Mouse (Mus musculus) hindbrain, embryonic 13.5 days (tissue): ENCODE results near the gene 1700020D05Rik. TPM values are rescaled to one million over a fixed set of nuclear protein-coding genes. Genes with fewer than 3 reads are reported as not detected.
A peak's percentile ranks its signal among the peaks of the same experiment; 100 is the strongest.
"Not testable (repeated sequence)": the region's sequence is repeated elsewhere in the genome, so short reads cannot be mapped to it uniquely, and the experiment has no call there.

Experiments used
- ATAC-seq: fragments of 200-750 bp; cut with Nextera tagmentation; 2 replicates; pipeline ENCODE4 v1.8.0; 2017; ENCODE audit warnings: moderate TSS enrichment; ENCODE audit not compliant: low FRiP score
- H3K27ac ChIP-seq: fragments of 300-500 bp; sonication (generic); 2 replicates; pipeline ENCODE4 v1.5.1; 2015; ENCODE audit warnings: inconsistent platforms, mild to moderate bottlenecking, moderate library complexity
- H3K27me3 ChIP-seq: fragments of 300-500 bp; sonication (generic); 2 replicates; pipeline ENCODE4 v1.6.1; 2015; ENCODE audit warnings: mild to moderate bottlenecking, inconsistent platforms
- H3K36me3 ChIP-seq: fragments of 300-500 bp; sonication (generic); 2 replicates; pipeline ENCODE4 v1.6.1; 2015; ENCODE audit warnings: mild to moderate bottlenecking, inconsistent platforms
- H3K4me1 ChIP-seq: fragments of 300-500 bp; sonication (generic); replicated peaks from 2 replicates; pipeline ENCODE4 v1.6.1; 2015; ENCODE audit warnings: inconsistent platforms
- H3K4me2 ChIP-seq: fragments of 300-500 bp; sonication (generic); 2 replicates; pipeline ENCODE4 v1.6.1; 2015; ENCODE audit warnings: inconsistent platforms, mild to moderate bottlenecking, moderate library complexity
- H3K4me3 ChIP-seq: fragments of 300-500 bp; sonication (generic); 2 replicates; pipeline ENCODE4 v1.5.1; 2015; ENCODE audit warnings: mild to moderate bottlenecking, inconsistent platforms
- H3K9ac ChIP-seq: fragments of 300-500 bp; sonication (generic); 2 replicates; pipeline ENCODE4 v1.6.1; 2015; ENCODE audit warnings: mild to moderate bottlenecking, inconsistent platforms
- H3K9me3 ChIP-seq: fragments of 300-500 bp; sonication (generic); 2 replicates; pipeline ENCODE4 v1.6.1; 2016; ENCODE audit warnings: inconsistent platforms
- WGBS: fragments of 180-500 bp; shearing (Covaris S2); methylation state at CpG from one replicate; pipeline ENCODE4 v1.1.7; 2015; 5-methylcytosine and 5-hydroxymethylcytosine counted together
- polyA plus RNA-seq: library from polyadenylated mRNA; unstranded; fragments of >200 nt; fragmentation: Nextera tagmentation; extraction: Ambion mirVana; gene quantifications from 2 replicates; pipeline ENCODE4 v1.2.1, GENCODE M21; 2015

Gene 1700020D05Rik
- polyA plus RNA-seq, 1 experiment from 2014 or later: not detected

DNA sequence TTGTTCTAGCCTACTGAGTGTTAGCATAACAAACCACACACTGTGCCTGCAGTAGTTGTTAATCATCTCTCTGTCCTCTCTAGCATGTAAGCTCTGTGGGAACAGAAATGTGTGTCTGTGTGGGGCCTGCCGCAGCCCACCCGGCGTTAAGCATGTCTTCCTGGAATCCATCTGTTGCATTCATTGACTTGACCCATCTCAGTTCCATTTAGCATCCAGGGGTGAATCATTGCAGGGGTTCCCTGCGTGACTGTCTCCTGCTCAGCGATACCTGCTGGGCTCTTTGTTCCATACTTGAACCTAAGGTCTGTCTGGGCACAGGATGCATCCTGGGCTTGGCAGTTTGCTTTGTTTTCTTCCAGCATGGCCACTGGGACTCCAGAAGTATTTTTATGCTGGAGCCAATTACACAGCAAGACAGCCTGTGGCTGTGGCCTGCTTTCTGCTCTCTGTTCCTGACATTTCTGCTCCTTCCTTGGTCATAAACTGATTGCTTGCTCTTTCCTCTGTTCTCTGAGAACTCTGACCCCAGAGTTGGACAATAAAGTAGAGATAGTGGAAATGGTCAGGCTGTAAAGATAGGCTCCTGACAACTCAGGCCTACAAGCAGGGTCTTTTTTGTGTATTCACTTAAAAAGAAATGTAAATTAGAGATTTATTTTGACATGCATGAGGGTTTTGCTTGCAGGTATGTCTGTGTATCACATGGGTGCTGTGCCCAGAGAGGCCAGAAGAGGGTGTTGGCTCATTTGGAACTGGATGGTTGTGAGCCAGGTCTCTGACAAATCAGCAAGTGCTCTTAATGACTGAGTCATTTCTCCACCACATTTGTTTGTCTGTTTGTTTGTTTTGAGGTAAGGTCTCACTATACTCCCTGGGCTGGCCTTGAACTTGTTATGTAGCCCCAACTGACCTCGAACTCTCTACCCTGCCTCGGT is 12.5 kb upstream of the 1700020D05Rik start:
- Histone ChIP-seq H3K4me2 (no peak overlapping the region), H3K27me3 (no peaks in the 10 kb centered on the region), H3K4me1 (peaks cover 16% of the 10 kb centered on the region), H3K9ac (no peak overlapping the region), H3K4me3 (no peak overlapping the region), H3K27ac (no peak overlapping the region), H3K36me3 (no peaks in the 10 kb centered on the region), H3K9me3 (no peaks in the 10 kb centered on the region)
- no peak for ATAC-seq
- WGBS: 72% methylated on average over 7 of the region's 7 CpGs

DNA sequence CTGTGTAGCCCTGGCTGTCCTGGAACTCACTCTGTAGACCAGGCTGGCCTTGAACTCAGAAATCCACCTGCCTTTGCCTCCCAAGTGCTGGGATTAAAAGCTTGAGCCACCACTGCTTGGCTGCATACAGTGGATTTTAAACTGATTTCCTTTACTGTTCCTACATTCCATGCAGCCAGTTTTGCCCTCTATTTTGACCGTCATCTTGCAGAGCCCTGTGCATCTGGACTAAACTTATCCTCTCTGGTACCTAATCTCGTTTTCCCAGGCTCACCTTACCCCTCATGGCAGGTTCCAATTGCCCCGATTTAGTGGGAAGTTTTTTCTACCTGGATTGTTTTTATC is 9.4 kb upstream of the 1700020D05Rik start:
- no peaks in the 10 kb centered on the region for H3K36me3 ChIP-seq
- no peaks in the 10 kb centered on the region for H3K27me3 ChIP-seq
- no peak overlapping the region for H3K27ac ChIP-seq
- H3K9ac ChIP-seq: no peak overlapping the region
- no peaks in the 10 kb centered on the region for H3K9me3 ChIP-seq
- no peak overlapping the region for H3K4me3 ChIP-seq
- H3K4me1 ChIP-seq: peaks cover 32% of the 10 kb centered on the region
- ATAC-seq: no peak
- WGBS: 86% methylated on average over 3 of the region's 3 CpGs
- H3K4me2 ChIP-seq: no peak overlapping the region

DNA sequence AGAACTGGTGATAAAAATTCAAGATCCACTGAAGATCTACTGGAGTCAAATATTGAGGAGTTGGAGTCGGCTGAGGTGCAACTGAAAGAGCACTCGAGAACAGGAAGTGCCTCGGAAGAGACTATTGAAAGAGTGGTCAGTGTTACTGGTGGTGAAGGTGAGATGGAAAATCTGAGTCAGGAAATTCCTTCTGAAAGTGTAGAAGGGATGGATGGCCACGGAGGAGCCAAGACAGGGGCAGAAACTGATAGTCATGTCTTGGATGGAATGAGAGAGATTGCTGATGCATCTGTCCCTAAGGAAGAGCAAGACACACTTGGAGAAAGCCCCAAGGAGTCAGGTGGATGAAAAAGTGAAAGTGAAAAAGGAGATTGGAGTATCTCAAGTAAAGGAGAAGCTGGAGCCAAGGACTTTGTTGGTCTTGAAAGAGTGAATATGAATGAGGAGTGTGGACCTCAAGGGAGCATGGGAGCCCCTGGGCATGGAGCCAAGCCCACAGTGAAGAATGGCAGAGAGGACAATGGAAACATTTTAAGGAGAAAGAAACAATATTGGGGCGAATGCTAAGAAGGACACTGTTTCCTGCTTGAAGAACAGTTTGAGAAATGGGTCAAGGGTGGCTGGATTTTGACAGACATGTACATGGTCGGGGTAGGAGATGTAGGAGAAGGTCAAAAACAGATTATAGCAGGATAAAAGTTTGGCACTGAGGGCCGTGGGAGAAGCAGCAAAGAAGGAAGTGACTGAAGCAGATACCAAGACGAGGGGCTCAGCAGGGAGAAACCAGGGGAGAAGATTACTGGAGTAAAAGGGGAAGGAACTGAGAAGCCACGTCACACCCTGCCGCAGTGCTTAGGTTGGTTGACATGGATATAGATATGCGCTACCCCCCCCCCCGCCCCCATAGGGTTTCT is 8.8 kb upstream of the 1700020D05Rik start:
- ATAC-seq: no peak
- H3K4me3 ChIP-seq: no peak overlapping the region
- no peaks in the 10 kb centered on the region for H3K36me3 ChIP-seq
- H3K4me1 ChIP-seq: peaks cover 32% of the 10 kb centered on the region
- no peaks in the 10 kb centered on the region for H3K27me3 ChIP-seq
- WGBS: 85% methylated on average over 12 of the region's 12 CpGs
- H3K27ac ChIP-seq: no peak overlapping the region
- no peaks in the 10 kb centered on the region for H3K9me3 ChIP-seq
- no peak overlapping the region for H3K4me2 ChIP-seq
- H3K9ac ChIP-seq: no peak overlapping the region

DNA sequence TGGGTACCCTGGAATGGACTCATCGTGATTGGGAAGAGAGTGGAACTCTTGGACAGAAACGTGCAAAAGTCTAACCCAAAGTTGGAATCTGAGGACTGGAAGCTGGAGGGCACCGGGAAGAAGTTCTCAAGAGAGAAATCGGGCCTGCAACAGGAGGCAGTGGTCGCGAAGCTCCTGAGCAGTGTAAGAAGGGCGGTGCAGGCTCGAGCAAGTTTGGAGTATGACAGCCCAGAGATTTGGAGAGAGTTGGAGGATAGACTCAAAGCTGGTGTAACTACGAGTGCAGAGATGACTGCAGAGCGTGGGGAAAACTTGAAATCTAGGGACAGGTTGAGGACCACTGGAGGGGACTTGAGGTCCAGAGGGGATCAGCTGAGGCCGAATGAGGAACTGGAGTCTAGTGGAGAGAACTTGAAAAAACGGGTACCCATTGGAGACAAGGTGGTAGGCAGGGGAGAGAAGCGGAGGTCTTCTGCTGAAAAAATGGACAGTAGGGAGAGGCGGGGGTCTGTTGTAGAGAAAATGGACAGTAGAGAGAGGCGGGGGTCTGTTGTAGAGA is 7.6 kb upstream of the 1700020D05Rik start:
- WGBS: 52% methylated on average over 15 of the region's 15 CpGs
- H3K27ac ChIP-seq: 0 out of 2 replicates have a peak overlapping the region, but pooled peaks have one; percentile 44

DNA sequence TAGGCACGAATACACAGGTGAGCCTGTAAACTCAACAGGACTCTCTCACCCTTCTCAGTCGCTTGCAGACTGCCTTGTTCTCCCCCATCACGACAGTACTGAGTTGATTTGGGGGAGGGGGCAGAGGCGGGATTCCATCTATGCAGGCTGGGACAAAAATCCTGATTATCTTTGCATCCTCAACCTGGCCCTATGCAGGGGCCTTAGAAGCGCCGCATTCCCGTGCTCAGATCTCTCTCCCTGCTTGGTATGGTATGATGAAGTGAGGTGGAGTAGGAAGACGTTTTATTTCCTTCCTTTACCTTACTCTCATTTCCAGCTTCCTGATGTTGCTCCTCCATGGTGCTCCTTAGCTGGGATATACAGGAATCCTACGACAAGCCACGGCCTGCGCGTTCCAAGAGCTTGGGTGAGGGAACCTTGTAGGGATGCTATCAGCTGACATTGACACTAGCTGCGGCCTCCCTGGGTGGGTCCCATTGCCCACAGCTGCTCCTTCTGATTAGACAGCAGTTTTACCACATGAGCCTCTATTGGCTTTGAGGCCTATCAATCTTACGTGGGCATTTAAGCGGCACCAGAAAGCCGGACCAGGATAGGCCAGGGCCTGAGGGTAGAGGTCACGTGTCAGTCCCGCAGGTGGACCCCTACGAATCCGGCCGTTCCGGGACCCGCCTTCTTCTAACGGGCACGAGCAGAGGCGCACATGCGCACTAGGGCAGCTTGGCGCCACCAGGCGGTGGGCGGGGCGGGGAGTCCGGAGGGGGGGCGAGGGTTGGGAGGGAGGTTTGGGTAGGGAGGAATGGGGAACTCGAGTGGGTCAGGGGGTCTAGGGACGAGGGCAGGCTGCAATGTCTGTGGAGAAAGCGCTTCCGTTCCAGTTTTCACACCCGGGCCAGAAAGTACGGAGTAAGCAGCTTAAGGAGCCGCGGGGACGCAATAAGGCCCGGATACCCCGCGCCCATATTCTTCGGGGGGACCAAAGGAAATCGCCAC is 6.7 kb upstream of the 1700020D05Rik start, which contains the start of gene Snx32:
Snx32 (minus strand) TSS at position 508 of the 996 bp plus-strand sequence.
- Histone ChIP-seq H3K4me2 (peak within 1 kb of the TSS; percentile 80), H3K4me1 (peaks cover 32% of the 10 kb centered on the region), H3K9me3 (no peaks in the 10 kb centered on the region), H3K27me3 (no peaks in the 10 kb centered on the region), H3K9ac (peak within 1 kb of the TSS; percentile 81), H3K27ac (peak within 1 kb of the TSS; percentile 87), H3K4me3 (peak within 1 kb of the TSS; percentile 53), H3K36me3 (no peaks in the 10 kb centered on the region)
- 5% methylated on average over 43 of the region's 47 CpGs for WGBS
- ATAC-seq: peak; percentile 99

More for the DNA sequence above, 7.6 kb upstream of the 1700020D05Rik start:
- Histone ChIP-seq H3K9ac (peak overlapping the region; percentile 70), H3K4me2 (peak overlapping the region; percentile 80), H3K4me3 (peak overlapping the region; percentile 53), H3K36me3 (no peaks in the 10 kb centered on the region), H3K27me3 (no peaks in the 10 kb centered on the region), H3K4me1 (peaks cover 32% of the 10 kb centered on the region), H3K9me3 (no peaks in the 10 kb centered on the region)
- no peak for ATAC-seq

DNA sequence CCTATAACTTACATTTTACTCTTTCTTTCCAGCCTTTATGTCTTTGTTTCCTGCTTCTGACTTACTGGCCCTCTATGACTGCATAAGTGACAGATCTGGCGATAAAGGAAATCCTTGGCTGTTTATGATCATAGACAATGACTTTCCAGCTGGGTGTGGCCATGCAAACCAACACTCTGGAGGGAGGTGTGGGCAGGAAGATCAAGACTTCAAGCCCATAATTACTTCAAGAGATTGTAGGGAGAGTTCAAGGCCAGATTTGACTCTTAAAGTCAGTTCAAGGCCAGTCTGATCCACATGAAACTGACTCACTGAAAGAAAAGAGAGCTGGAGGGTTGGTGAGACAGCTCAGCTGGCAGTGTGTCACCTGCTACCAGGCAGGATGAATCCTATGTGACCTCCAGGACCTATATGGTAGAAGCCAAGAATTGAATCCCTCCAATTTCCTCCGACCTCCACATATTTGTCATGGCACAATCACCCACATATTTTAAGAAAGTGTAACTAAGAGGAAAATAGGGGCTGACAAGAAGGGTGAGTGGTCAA is 3.2 kb downstream of the 1700020D05Rik start:
- H3K27ac ChIP-seq: no peak overlapping the region
- H3K27me3 ChIP-seq: no peaks in the 10 kb centered on the region
- no peak overlapping the region for H3K4me3 ChIP-seq
- H3K9ac ChIP-seq: no peak overlapping the region
- H3K36me3 ChIP-seq: peaks cover 49% of the 10 kb centered on the region
- H3K9me3 ChIP-seq: no peaks in the 10 kb centered on the region
- 91% methylated on average over 2 of the region's 2 CpGs for WGBS
- no peak for ATAC-seq
- H3K4me1 ChIP-seq: no peaks in the 10 kb centered on the region; the same call in 1 of the 2 replicates
- H3K4me2 ChIP-seq: no peak overlapping the region

DNA sequence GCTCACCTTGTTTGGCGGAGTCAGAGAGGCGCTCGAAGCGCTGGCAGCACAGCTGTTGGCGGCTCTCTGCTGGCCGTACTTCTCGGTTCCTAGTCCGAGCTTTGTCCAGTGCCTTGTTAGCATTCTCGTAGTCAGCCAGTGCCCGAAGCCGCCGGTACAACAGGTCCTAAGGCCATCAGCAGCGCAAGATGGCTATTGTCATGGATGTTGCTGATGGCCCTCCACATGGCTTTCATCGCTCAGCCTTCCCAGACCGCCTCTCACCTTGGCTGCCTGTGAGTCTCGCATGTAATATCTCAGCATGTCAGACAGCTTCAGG is 7.6 kb downstream of the 1700020D05Rik start:
- Histone ChIP-seq H3K27ac (no peak overlapping the region), H3K4me1 (peaks cover 18% of the 10 kb centered on the region), H3K4me3 (no peak overlapping the region), H3K9me3 (no peaks in the 10 kb centered on the region), H3K27me3 (no peaks in the 10 kb centered on the region), H3K4me2 (no peak overlapping the region), H3K9ac (no peak overlapping the region), H3K36me3 (peaks cover 70% of the 10 kb centered on the region)
- no peak for ATAC-seq
- 91% methylated on average over 16 of the region's 16 CpGs for WGBS

DNA sequence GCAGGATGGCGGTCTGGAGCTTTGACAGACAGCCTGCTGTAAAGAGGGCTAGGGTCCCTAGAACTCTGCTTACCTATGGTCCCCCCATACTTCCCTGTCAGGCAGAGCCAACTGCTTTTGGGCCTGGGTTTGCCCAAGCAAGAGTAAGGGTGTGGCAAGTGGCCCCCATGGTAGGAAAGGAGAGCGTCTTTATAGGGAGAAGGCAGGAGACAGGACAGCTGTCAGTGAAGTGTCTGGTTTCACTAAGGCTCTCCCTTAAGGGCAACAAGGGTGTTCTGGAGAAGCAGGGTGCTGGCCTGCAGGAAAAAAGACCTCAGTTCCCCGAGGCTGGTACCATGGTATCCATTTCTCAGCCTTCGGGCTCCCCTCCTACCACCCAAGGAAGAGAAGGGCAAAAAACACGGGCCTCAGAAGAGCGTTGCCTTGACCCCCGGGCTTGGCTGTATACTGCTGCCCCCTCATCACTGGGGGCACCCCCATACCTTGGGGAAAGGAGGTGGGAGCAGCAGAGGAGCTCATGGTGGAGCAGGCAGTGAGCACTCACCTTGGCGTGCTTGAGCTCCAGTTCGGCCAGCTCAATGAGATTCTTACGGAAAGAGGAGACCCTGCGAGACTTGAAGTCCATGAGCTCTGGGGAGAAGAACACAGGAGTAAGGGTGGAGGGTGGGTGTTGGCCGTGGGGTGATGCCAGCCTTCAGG is 8.1 kb downstream of the 1700020D05Rik start:
- H3K27me3 ChIP-seq: no peaks in the 10 kb centered on the region
- no peak overlapping the region for H3K9ac ChIP-seq
- H3K36me3 ChIP-seq: peaks cover 70% of the 10 kb centered on the region
- peaks cover 18% of the 10 kb centered on the region for H3K4me1 ChIP-seq
- H3K4me3 ChIP-seq: no peak overlapping the region
- no peak overlapping the region for H3K27ac ChIP-seq
- ATAC-seq: no peak
- H3K9me3 ChIP-seq: no peaks in the 10 kb centered on the region
- H3K4me2 ChIP-seq: no peak overlapping the region
- 86% methylated on average over 12 of the region's 12 CpGs for WGBS

DNA sequence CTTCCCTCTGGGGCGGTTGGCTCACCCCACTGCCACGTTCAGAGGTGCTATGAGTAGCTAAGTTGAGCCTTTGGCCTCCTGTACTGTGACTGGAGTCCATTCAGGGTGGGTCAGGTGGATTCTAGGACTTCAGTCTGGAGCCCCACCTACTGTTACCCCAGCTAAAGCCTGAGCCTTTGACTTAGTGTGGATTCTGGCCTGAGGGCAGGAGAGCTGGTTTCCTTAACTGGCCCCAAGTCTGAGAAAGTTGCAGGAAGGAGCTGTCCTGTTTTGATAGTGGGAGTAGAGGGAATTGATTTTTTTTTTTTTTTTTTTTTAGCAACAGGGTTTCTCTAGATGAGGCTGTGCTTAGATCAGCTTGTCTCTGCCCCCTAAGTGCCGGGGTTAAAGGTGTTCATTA is 9.3 kb downstream of the 1700020D05Rik start:
- Histone ChIP-seq H3K27me3 (no peaks in the 10 kb centered on the region), H3K9me3 (no peaks in the 10 kb centered on the region), H3K4me3 (no peak overlapping the region), H3K4me1 (peaks cover 19% of the 10 kb centered on the region), H3K27ac (no peak overlapping the region), H3K9ac (no peak overlapping the region), H3K36me3 (peaks cover 67% of the 10 kb centered on the region), H3K4me2 (no peak overlapping the region)
- ATAC-seq: no peak
- WGBS: 87% methylated on average over 3 of the region's 3 CpGs

DNA sequence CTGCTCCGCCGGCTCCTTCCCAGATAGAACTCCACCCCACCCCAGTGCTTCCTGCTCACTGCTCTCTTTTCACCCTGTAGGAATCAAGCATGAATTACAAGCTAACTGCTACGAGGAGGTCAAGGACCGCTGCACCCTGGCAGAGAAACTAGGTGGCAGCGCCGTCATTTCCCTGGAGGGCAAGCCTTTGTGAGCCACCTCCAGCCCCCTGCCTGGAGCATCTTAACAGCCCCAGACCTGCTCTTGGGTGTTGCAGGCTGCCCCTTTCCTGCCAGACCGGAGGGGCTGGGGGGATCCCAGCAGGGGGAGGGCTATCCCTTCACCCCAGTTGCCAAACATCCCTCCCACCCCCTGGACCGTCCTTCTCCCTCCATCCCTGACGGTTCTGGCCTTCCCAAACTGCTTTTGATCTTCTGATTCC is 10.3 kb downstream of the 1700020D05Rik start:
- not testable (repeated sequence) for H3K4me2 ChIP-seq, H3K9ac ChIP-seq, H3K27me3 ChIP-seq, H3K9me3 ChIP-seq, ATAC-seq, H3K27ac ChIP-seq
- 0 out of 2 replicates have a peak overlapping the region, but pooled peaks have one; percentile 12 for H3K4me3 ChIP-seq
- H3K36me3 ChIP-seq: peaks cover 60% of the 10 kb centered on the region
- 63% methylated on average over 9 of the region's 9 CpGs for WGBS
- peaks cover 29% of the 10 kb centered on the region for H3K4me1 ChIP-seq
